Mouse (Mus musculus) liver, embryonic 11.5 days (tissue): ENCODE measurements around the gene Ppid. TPM values are rescaled to one million over a fixed set of nuclear protein-coding genes. Genes with fewer than 3 reads are reported as not detected.

ENCODE experiments used
- ATAC-seq: fragments of 200-750 bp; cut with Nextera tagmentation; replicated peaks from 2 replicates; pipeline ENCODE4 v1.8.0; 2017; ENCODE audit warnings: moderate number of reproducible peaks, mild to moderate bottlenecking, moderate TSS enrichment, moderate library complexity; ENCODE audit not compliant: low FRiP score
- DNase-seq: peaks from one replicate; pipeline ENCODE4 v3.0.0-alpha.2; 2017; ENCODE audit warnings: low spot score
- H3K27ac ChIP-seq: fragments of 300-500 bp; sonication (generic); 2 replicates; pipeline ENCODE4 v1.5.1; 2014; ENCODE audit warnings: mild to moderate bottlenecking, low read depth, low read length, control low read depth
- H3K27me3 ChIP-seq: fragments of 300-500 bp; sonication (generic); replicated peaks from 2 replicates; pipeline ENCODE4 v1.6.1; 2014; ENCODE audit warnings: low read length, mixed read lengths; ENCODE audit not compliant: control insufficient read depth, insufficient read depth
- H3K36me3 ChIP-seq: fragments of 300-500 bp; sonication (generic); 2 replicates; pipeline ENCODE4 v1.6.1; 2014; ENCODE audit warnings: mild to moderate bottlenecking, low read length, moderate library complexity, mixed read lengths; ENCODE audit not compliant: control insufficient read depth, insufficient read depth
- H3K4me1 ChIP-seq: fragments of 300-500 bp; sonication (generic); replicated peaks from 2 replicates; pipeline ENCODE4 v1.6.1; 2014; ENCODE audit warnings: low read length, mixed read lengths; ENCODE audit not compliant: control insufficient read depth, insufficient read depth
- H3K4me2 ChIP-seq: fragments of 300-500 bp; sonication (generic); 2 replicates; pipeline ENCODE4 v1.6.1; 2014; ENCODE audit warnings: mild to moderate bottlenecking, control low read depth, moderate library complexity
- H3K4me3 ChIP-seq: fragments of 300-500 bp; sonication (generic); 2 replicates; pipeline ENCODE4 v1.5.1; 2014; ENCODE audit warnings: low read depth, low read length, control low read depth
- H3K9ac ChIP-seq: fragments of 300-500 bp; sonication (generic); 2 replicates; pipeline ENCODE4 v1.6.1; 2014; ENCODE audit warnings: low read depth, low read length, control low read depth
- H3K9me3 ChIP-seq: fragments of 300-500 bp; sonication (generic); 2 replicates; pipeline ENCODE4 v1.6.1; 2016; ENCODE audit warnings: low read length, inconsistent platforms, mixed read lengths; ENCODE audit not compliant: control insufficient read depth
- WGBS: fragments of 180-500 bp; shearing (Covaris S2); extraction: QIAGEN DNeasy Blood & Tissue Kit; methylation state at CpG from one replicate; pipeline ENCODE4 v1.1.7; 2014; 5-methylcytosine and 5-hydroxymethylcytosine counted together
- polyA plus RNA-seq: library from polyadenylated mRNA; unstranded; fragments of >200 nt; fragmentation: Nextera tagmentation; extraction: Ambion mirVana; gene quantifications from 2 replicates; pipeline ENCODE4 v1.2.1, GENCODE M21; 2014

The Ppid gene
- 325 and 349 TPM in 2 replicates for polyA plus RNA-seq

DNA sequence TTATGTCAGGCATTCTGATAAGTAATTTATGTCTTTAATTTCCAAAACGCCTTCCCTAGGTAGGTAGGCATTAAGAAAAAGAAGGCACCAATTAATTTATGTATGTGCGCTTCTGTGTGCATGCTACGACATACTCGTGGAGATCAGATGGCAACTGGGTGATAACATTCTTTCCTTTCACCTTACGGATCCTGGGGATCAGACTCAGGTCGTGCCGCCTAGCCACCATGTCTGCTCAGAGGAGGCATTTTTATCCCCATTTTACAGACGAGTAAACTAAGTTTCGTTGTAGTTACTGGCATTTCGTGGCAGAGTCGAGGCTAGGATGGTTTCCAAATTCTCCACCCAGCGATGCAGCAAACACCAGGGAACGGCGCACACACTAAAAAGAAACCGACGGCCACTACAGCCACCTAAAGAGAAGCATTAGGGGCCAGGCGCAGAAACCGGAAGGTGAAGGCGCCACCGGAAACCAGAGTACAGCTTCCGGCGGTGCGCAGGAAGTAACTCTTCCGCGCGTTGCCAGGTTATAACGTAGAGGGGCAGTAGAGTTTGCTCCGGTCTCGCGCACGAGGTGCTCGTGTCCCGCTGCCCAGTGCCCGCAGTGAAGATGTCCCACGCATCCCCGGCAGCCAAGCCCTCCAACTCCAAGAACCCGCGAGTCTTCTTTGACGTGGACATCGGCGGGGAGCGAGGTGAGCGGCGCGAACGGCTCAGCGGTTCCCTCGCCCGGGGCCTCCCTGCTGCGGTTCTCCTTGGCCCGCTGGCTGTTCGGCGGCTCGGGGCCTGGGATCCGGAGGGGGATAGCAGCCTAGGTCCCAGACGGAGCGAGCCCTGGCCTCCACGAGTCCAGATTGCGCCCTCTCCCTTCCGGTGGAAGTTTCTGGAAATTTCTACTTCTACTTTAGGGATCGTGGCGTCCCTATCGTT is at the start of gene Ppid:
Gene Ppid, plus strand, starts transcription at position 480 of the 930 bp plus-strand sequence.
- H3K9ac ChIP-seq: peak within 1 kb of the TSS; percentile 98
- ATAC-seq: peak; percentile 89
- peak within 1 kb of the TSS; percentile 87 for H3K27ac ChIP-seq
- peaks cover 16% of the 10 kb centered on the region for H3K36me3 ChIP-seq
- 2% methylated on average over 63 of the region's 63 CpGs for WGBS
- H3K27me3 ChIP-seq: no peaks in the 10 kb centered on the region
- peak within 1 kb of the TSS; percentile 93 for H3K4me3 ChIP-seq
- H3K4me1 ChIP-seq: peaks cover 3% of the 10 kb centered on the region
- H3K9me3 ChIP-seq: no peaks in the 10 kb centered on the region
- peak; percentile 83 for DNase-seq
- peak within 1 kb of the TSS; percentile 80 for H3K4me2 ChIP-seq

DNA sequence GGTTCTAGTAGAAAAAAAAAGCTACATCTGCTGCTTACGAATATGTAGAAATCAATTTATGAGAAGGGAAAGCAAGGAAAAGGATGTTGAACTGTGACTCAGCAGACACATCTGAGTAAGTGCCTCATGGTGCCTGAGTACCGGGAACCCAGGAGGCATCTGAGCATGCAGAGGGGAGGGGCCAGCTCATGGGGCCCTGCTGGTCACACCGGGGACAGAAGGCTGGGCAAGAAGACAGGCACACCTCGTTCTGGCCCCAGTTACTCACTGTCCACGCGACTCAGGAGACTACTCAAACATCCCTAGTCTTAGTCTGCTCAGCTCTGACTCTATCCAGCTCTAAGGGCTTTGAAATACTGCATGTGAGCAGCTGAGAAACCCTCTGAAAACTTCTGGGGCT is 48.6 kb upstream of the Ppid start:
- WGBS: 29% methylated on average over 6 of the region's 6 CpGs
- Histone ChIP-seq H3K9me3 (no peaks in the 10 kb centered on the region), H3K27me3 (no peaks in the 10 kb centered on the region), H3K36me3 (no peaks in the 10 kb centered on the region), H3K4me3 (no peak overlapping the region), H3K9ac (no peak overlapping the region; the same call in 1 of the 2 replicates), H3K4me1 (peaks cover 23% of the 10 kb centered on the region), H3K27ac (peak overlapping the region; percentile 8; the same call in 1 of the 2 replicates), H3K4me2 (no peak overlapping the region)
- DNase-seq (peak; percentile 50), ATAC-seq (peak; percentile 74)

DNA sequence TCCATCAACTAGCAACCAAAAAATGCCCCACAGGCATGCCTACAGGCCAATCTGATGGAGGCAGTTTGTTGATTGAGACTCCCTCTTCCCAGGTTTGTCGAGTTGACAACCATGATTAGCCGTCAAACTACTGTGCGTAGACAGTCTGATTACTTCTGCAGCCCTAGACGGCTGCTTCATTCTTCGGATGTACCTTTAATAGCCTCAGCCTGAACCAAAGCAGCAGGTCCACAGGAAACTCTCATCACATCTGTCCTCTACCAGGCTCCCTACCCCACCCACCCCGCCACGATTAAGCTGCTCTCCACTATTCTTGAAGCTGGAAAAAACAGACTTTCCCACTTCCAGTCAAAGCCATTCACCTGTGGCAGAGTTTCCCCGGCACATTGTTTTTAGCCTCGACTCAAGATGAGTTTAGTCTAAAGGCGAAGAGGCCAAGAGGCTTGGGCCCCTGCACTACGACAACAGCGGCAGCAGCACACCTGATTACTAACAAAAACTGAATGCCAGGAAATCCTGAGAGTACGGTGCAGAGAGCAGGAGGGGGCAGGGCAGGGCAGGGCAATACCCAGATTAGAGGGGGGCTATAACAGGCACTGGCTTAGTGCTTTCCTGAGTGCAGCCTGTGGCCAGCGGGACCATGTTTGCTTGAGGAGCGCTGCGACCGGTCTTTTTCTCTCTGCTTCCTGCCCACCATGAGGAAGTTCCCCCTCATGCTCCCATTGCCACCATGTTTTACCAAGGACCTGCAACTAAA is 42.3 kb upstream of the Ppid start:
- no peak overlapping the region for H3K4me2 ChIP-seq
- WGBS: 71% methylated on average over 17 of the region's 17 CpGs
- H3K36me3 ChIP-seq: no peaks in the 10 kb centered on the region
- 0 out of 2 replicates have a peak, but pooled peaks cover 3% of the 10 kb centered on the region for H3K4me1 ChIP-seq
- ATAC-seq (no peak), DNase-seq (no peak)
- H3K9ac ChIP-seq: no peak overlapping the region
- no peak overlapping the region for H3K27ac ChIP-seq
- H3K9me3 ChIP-seq: no peaks in the 10 kb centered on the region
- no peaks in the 10 kb centered on the region for H3K27me3 ChIP-seq
- no peak overlapping the region for H3K4me3 ChIP-seq

DNA sequence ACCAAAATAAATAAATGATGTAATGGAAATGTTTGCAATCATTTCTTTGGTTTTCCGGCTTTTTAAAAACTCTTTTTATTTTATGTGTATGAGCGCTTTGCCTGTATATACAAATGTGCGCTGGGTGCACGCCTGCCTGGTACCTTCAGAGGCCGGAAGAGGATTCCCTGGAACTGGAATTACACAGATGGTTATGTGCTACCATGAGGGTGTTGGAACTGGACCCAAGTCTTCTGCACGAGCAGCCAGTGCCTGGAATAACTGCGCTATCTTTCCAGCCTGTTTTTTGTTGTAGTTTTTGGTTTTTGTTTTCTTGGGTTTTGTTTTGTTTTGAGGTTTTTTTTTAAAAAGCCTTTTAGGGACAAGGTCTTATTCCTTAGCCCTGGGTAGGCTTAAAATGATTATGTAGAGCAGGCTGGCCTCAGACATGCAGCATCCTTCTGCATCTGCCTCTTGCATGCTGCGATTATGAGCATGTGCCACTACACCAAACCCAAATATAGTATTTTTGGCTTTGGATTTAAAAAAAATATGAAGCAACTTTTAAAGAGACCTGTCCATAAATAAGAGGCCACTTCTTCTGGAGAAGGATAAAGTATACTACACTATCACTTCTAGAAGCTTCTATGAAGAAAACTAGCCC is 41.3 kb upstream of the Ppid start:
- Histone ChIP-seq H3K36me3 (no peaks in the 10 kb centered on the region), H3K4me3 (no peak overlapping the region), H3K27ac (no peak overlapping the region), H3K9me3 (no peaks in the 10 kb centered on the region), H3K4me2 (no peak overlapping the region), H3K27me3 (no peaks in the 10 kb centered on the region), H3K4me1 (0 out of 2 replicates have a peak, but pooled peaks cover 3% of the 10 kb centered on the region), H3K9ac (no peak overlapping the region)
- 93% methylated on average over 8 of the region's 8 CpGs for WGBS
- ATAC-seq (no peak), DNase-seq (no peak)

DNA sequence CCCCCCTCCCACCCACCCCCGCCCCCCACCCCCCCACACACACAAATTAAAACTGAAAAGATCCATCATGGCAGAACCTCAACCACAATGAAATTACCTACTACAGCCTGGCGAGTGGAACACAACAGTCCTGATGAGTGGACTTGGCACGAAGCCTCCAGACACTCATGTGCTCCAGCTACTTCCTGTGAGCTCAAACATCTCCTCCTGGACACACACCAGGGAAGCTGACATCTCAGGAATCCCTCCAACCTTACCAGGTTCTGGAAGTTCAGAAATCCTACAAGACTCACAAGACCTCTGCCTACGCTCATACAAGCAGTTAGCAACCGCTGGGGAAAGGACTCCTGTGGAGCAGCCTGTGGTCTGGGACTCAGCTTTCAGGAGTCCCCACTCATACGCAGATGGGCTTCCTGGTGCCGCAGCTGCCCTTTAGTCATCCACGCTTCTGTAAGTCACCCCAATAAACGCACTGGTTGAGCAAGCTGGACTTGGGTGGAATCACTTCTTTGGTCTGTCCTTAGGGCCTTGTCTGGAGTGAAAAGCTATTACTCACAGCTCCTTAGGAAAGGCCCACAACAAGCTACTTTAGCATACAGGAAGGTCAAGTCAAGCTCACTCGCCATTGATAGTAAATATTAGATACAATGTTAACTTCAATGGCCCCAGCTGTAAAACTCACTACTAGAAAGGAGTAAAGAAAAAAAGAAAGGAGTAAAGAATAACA is 39.2 kb upstream of the Ppid start:
- no peak for ATAC-seq
- 88% methylated on average over 9 of the region's 10 CpGs for WGBS
- Histone ChIP-seq H3K4me2 (no peak overlapping the region), H3K9ac (no peak overlapping the region), H3K27ac (no peak overlapping the region), H3K9me3 (no peaks in the 10 kb centered on the region), H3K36me3 (no peaks in the 10 kb centered on the region), H3K4me1 (0 out of 2 replicates have a peak, but pooled peaks cover 3% of the 10 kb centered on the region), H3K27me3 (no peaks in the 10 kb centered on the region), H3K4me3 (no peak overlapping the region)
- DNase-seq: no peak

DNA sequence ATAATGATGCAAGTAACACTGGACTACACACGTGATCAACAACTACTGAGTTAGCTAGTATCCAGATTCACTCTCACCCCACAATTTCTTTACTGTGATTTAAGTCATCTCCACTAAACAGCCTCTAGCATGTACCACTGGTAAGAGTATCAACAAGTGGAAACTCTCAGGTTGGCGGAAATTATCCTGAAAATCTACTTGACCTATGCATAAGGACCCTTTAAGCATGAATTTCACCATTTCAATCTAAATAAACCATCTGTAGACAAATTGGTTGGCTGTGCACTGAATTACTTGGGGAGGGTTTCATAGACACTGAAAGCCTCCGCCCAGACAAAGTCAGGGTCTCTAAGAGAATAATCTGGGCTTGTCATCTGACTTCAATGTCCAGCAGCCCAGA is 37.4 kb upstream of the Ppid start:
- no peaks in the 10 kb centered on the region for H3K27me3 ChIP-seq
- DNase-seq: no peak
- WGBS: 91% methylated on average over 3 of the region's 3 CpGs
- no peaks in the 10 kb centered on the region for H3K36me3 ChIP-seq
- H3K4me3 ChIP-seq: no peak overlapping the region
- 0 out of 2 replicates have a peak, but pooled peaks cover 3% of the 10 kb centered on the region for H3K4me1 ChIP-seq
- no peaks in the 10 kb centered on the region for H3K9me3 ChIP-seq
- no peak overlapping the region for H3K9ac ChIP-seq
- ATAC-seq: no peak
- no peak overlapping the region for H3K4me2 ChIP-seq
- H3K27ac ChIP-seq: no peak overlapping the region

DNA sequence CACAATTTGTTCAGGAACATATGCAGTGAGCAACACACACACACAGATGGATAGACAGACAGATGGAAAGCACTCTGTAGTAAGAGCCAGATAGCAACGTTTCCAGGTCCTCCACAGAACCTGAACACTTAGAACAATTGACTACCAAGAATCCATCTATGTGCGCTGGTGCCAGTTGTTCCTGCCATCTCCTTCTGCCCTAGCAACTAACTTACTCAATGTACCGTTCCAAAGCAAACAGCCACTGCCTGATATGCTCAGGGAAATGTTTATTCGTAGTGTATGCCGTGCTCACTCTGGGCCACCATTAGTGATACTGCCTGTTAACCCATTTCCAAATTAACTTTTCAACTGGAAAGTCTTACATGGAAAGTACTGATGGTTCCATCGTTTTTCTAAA is 36.1 kb upstream of the Ppid start:
- Histone ChIP-seq H3K27ac (no peak overlapping the region), H3K4me3 (no peak overlapping the region), H3K9ac (no peak overlapping the region), H3K4me2 (no peak overlapping the region), H3K4me1 (no peaks in the 10 kb centered on the region), H3K36me3 (no peaks in the 10 kb centered on the region), H3K9me3 (no peaks in the 10 kb centered on the region), H3K27me3 (no peaks in the 10 kb centered on the region)
- DNase-seq (no peak), ATAC-seq (no peak)
- WGBS: 81% methylated on average over 6 of the region's 6 CpGs
